Mouse (Mus musculus) neural tube, embryonic 11.5 days (tissue): ENCODE data around the gene Tcf3. TPM values are rescaled to one million over a fixed set of nuclear protein-coding genes. Genes with fewer than 3 reads are reported as not detected.

Experiments
- ATAC-seq: fragments of 200-750 bp; cut with Nextera tagmentation; 2 replicates; pipeline ENCODE4 v1.8.0; 2017; ENCODE audit warnings: moderate number of reproducible peaks, mild to moderate bottlenecking, moderate TSS enrichment, moderate library complexity; ENCODE audit not compliant: insufficient read depth, low FRiP score, low TSS enrichment
- DNase-seq: peaks from one replicate; pipeline ENCODE4 v3.0.0-alpha.2; 2015; ENCODE audit warnings: low spot score
- H3K27ac ChIP-seq: fragments of 300-500 bp; sonication (generic); 2 replicates; pipeline ENCODE4 v1.5.1; 2014; ENCODE audit warnings: low read depth, mild to moderate bottlenecking, low read length
- H3K27me3 ChIP-seq: fragments of 300-500 bp; sonication (generic); 2 replicates; pipeline ENCODE4 v1.6.1; 2014; ENCODE audit warnings: mild to moderate bottlenecking, low read length, mixed read lengths; ENCODE audit not compliant: control insufficient read depth, insufficient read depth
- H3K36me3 ChIP-seq: fragments of 300-500 bp; sonication (generic); 2 replicates; pipeline ENCODE4 v1.6.1; 2014; ENCODE audit warnings: mild to moderate bottlenecking, low read length, moderate library complexity, mixed read lengths; ENCODE audit not compliant: control insufficient read depth, insufficient read depth
- H3K4me1 ChIP-seq: fragments of 300-500 bp; sonication (generic); 2 replicates; pipeline ENCODE4 v1.6.1; 2014; ENCODE audit warnings: low read length, mixed read lengths; ENCODE audit not compliant: control insufficient read depth, insufficient read depth
- H3K4me2 ChIP-seq: fragments of 300-500 bp; sonication (generic); 2 replicates; pipeline ENCODE4 v1.6.1; 2014; ENCODE audit warnings: low read depth, mild to moderate bottlenecking, moderate library complexity
- H3K4me3 ChIP-seq: fragments of 300-500 bp; sonication (generic); 2 replicates; pipeline ENCODE4 v1.5.1; 2014; ENCODE audit warnings: low read depth, low read length
- H3K9ac ChIP-seq: fragments of 300-500 bp; sonication (generic); 2 replicates; pipeline ENCODE4 v1.6.1; 2014; ENCODE audit warnings: mild to moderate bottlenecking, low read length
- H3K9me3 ChIP-seq: fragments of 300-500 bp; sonication (generic); 2 replicates; pipeline ENCODE4 v1.6.1; 2016; ENCODE audit warnings: low read length; ENCODE audit not compliant: control insufficient read depth
- WGBS: fragments of 180-500 bp; shearing (Covaris S2); extraction: QIAGEN DNeasy Blood & Tissue Kit; methylation state at CpG from one replicate; pipeline ENCODE4 v1.1.7; 2014; 5-methylcytosine and 5-hydroxymethylcytosine counted together
- polyA plus RNA-seq: library from polyadenylated mRNA; unstranded; fragments of >200 nt; fragmentation: Nextera tagmentation; extraction: Ambion mirVana; gene quantifications from 2 replicates; pipeline ENCODE4 v1.2.1, GENCODE M21; 2014

Gene Tcf3
- polyA plus RNA-seq, 1 experiment from 2014 or later, result 177 TPM

GRCm38 (mm10) chr10:80412656-80413541, 20.5 kb downstream of the Tcf3 start:
- 91% methylated on average over 44 of the region's 44 CpGs for WGBS
- Histone ChIP-seq H3K36me3 (peaks cover 49% of the 10 kb centered on the region), H3K27ac (no peak overlapping the region), H3K4me1 (no peaks in the 10 kb centered on the region), H3K4me3 (no peak overlapping the region), H3K9me3 (no peaks in the 10 kb centered on the region), H3K27me3 (no peaks in the 10 kb centered on the region), H3K4me2 (no peak overlapping the region), H3K9ac (no peak overlapping the region; the same call in 1 of the 2 replicates)
- ATAC-seq (no peak), DNase-seq (no peak)

GRCm38 (mm10) chr10:80407924-80408323, 25.5 kb downstream of the Tcf3 start:
- H3K36me3 ChIP-seq, result peaks cover 26% of the 10 kb centered on the region
- no peaks in the 10 kb centered on the region for H3K9me3 ChIP-seq
- no peak overlapping the region for H3K9ac ChIP-seq
- no peak for ATAC-seq
- no peak overlapping the region for H3K27ac ChIP-seq
- 44% methylated on average over 4 of the region's 4 CpGs for WGBS
- H3K4me3 ChIP-seq, result peak overlapping the region; percentile 89
- H3K4me2 ChIP-seq, result no peak overlapping the region
- no peak for DNase-seq
- H3K27me3 ChIP-seq, result no peaks in the 10 kb centered on the region
- peaks cover 12% of the 10 kb centered on the region for H3K4me1 ChIP-seq

GRCm38 (mm10) chr10:80406684-80407501, 26.6 kb downstream of the Tcf3 start, which contains the start of gene Uqcr11:
Gene Uqcr11 (minus strand): TSS chr10:80406830.
- Histone ChIP-seq H3K27me3 (no peaks in the 10 kb centered on the region), H3K27ac (peak within 1 kb of the TSS; percentile 68), H3K36me3 (peaks cover 25% of the 10 kb centered on the region), H3K4me2 (peak within 1 kb of the TSS; percentile 97), H3K9me3 (no peaks in the 10 kb centered on the region), H3K9ac (peak within 1 kb of the TSS; percentile 81), H3K4me1 (peaks cover 12% of the 10 kb centered on the region), H3K4me3 (peak within 1 kb of the TSS; percentile 89)
- ATAC-seq, result peak; percentile 56
- peak; percentile 94 for DNase-seq
- 2% methylated on average over 27 of the region's 27 CpGs for WGBS

- Histone ChIP-seq H3K27ac (no peak overlapping the region), H3K4me1 (peaks cover 17% of the 10 kb centered on the region), H3K4me2 (peak overlapping the region; percentile 97), H3K9me3 (no peaks in the 10 kb centered on the region), H3K9ac (peak overlapping the region; percentile 81), H3K36me3 (peaks cover 15% of the 10 kb centered on the region), H3K4me3 (peak overlapping the region; percentile 89), H3K27me3 (no peaks in the 10 kb centered on the region)
- WGBS, result 60% methylated on average over 10 of the region's 10 CpGs
- ATAC-seq (no peak), DNase-seq (no peak)
These were observed 27.8 kb downstream of the Tcf3 start for GRCm38 (mm10) chr10:80405481-80406173.

GRCm38 (mm10) chr10:80403044-80403692, 30.3 kb downstream of the Tcf3 start:
- Histone ChIP-seq H3K4me2 (no peak overlapping the region), H3K9me3 (no peaks in the 10 kb centered on the region), H3K27me3 (no peaks in the 10 kb centered on the region), H3K36me3 (peaks cover 13% of the 10 kb centered on the region), H3K4me1 (peaks cover 24% of the 10 kb centered on the region), H3K27ac (no peak overlapping the region), H3K9ac (no peak overlapping the region), H3K4me3 (no peak overlapping the region)
- 99% methylated on average over 4 of the region's 4 CpGs for WGBS
- no peak for ATAC-seq
- DNase-seq, result no peak

- H3K4me1 ChIP-seq, result peaks cover 32% of the 10 kb centered on the region
- no peaks in the 10 kb centered on the region for H3K9me3 ChIP-seq
- H3K27me3 ChIP-seq, result no peaks in the 10 kb centered on the region
- peak overlapping the region; percentile 82 for H3K4me2 ChIP-seq
- no peak overlapping the region for H3K4me3 ChIP-seq
- H3K9ac ChIP-seq, result peak overlapping the region; percentile 69
- WGBS, result 85% methylated on average over 4 of the region's 4 CpGs
- ATAC-seq, result no peak
- H3K36me3 ChIP-seq, result peaks cover 15% of the 10 kb centered on the region
- no peak for DNase-seq
- peak overlapping the region; percentile 87; the same call in 1 of the 2 replicates for H3K27ac ChIP-seq
These were observed 32.7 kb downstream of the Tcf3 start for GRCm38 (mm10) chr10:80400704-80401161.

GRCm38 (mm10) chr10:80399973-80400703, 33.3 kb downstream of the Tcf3 start:
- Histone ChIP-seq H3K9ac (peak overlapping the region; percentile 69), H3K4me3 (peak overlapping the region; percentile 73), H3K9me3 (no peaks in the 10 kb centered on the region), H3K4me2 (peak overlapping the region; percentile 82), H3K27ac (peak overlapping the region; percentile 87), H3K36me3 (peaks cover 17% of the 10 kb centered on the region), H3K27me3 (no peaks in the 10 kb centered on the region), H3K4me1 (peaks cover 28% of the 10 kb centered on the region)
- DNase-seq (no peak), ATAC-seq (no peak)
- WGBS, result 18% methylated on average over 17 of the region's 17 CpGs
